Mouse (Mus musculus): Measurements from ENCODE around the gene Sfmbt1. TPM values are rescaled to one million over a fixed set of nuclear protein-coding genes. Genes with fewer than 3 reads are reported as not detected.

The Sfmbt1 gene
- polyA plus RNA-seq, 1 experiment from 2014 or later = 11.5 TPM

DNA sequence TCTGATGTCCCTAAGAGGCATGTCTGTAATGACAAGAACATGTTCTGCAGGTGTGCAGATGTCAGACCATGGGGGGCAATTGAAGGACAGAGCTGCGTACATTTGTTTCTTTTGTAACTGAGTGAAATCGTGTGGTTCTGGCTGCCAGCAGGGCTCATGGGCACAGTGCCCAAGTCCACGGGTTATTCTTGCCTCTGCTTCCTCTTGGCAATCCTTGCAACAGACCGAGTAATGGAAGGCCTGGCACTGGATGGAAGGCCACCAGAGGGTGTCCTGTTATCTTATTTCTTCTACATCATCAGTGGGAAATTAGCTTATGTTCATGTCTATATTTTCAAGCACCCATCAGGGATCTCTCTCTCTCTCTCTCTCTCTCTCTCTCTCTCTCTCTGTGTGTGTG is 19.0 kb upstream of the Sfmbt1 start:
- no peaks in the 10 kb centered on the region for H3K27me3 ChIP-seq (replicated peaks)
- no peak overlapping the region for H3K27ac ChIP-seq (ENCODE audit: poor library complexity, severe bottlenecking)
- peaks cover 10% of the 10 kb centered on the region for H3K36me3 ChIP-seq
- WGBS = 62% methylated on average over 4 of the region's 4 CpGs
- H3K9me3 ChIP-seq (replicated peaks) = no peaks in the 10 kb centered on the region
- H3K4me2 ChIP-seq = no peak overlapping the region
- no peak overlapping the region for H3K9ac ChIP-seq
- ATAC-seq (ENCODE audit: insufficient number of reproducible peaks, low FRiP score) = no peak
- H3K4me1 ChIP-seq (replicated peaks) = 0 out of 2 replicates have a peak, but pooled peaks cover 3% of the 10 kb centered on the region
- H3K4me3 ChIP-seq = no peak overlapping the region

DNA sequence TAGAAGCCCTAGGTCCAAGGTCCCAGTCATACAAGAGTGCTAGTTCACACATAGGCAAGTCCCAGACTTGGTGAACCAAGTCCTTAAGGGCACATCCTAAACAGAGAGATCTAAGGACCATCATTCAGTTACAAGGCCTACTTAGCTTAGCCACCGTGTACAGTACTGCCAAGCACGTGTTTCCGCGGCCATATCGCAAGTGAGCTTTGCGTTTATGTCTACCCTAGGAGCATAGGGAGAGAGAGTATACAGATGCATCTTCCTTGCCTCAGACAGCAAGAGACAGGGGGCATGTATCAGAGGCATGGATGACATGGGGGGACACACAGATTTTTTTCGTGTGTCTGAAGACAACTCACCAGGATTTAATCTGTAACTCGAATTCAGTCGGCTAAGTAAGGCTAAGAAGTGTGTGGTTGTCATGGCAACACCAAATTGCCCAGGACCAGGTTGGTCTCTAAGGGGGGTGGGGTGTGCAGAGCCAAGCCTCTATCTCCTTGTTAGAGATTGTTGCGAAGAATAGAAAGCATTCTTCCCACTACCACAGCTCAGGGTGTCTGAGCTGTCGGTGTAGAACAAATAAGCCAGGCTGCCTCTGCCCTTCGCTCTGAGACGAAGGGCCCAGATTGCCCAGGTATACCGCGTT is 17.1 kb upstream of the Sfmbt1 start:
- H3K27me3 ChIP-seq (replicated peaks) = no peaks in the 10 kb centered on the region
- 0 out of 2 replicates have a peak, but pooled peaks cover 3% of the 10 kb centered on the region for H3K4me1 ChIP-seq (replicated peaks)
- H3K9me3 ChIP-seq (replicated peaks) = no peaks in the 10 kb centered on the region
- ATAC-seq (ENCODE audit: insufficient number of reproducible peaks, low FRiP score) = no peak
- WGBS = 76% methylated on average over 15 of the region's 15 CpGs
- no peak overlapping the region for H3K4me3 ChIP-seq
- H3K27ac ChIP-seq (ENCODE audit: poor library complexity, severe bottlenecking) = no peak overlapping the region
- no peak overlapping the region for H3K9ac ChIP-seq
- H3K4me2 ChIP-seq = no peak overlapping the region
- H3K36me3 ChIP-seq = no peaks in the 10 kb centered on the region

DNA sequence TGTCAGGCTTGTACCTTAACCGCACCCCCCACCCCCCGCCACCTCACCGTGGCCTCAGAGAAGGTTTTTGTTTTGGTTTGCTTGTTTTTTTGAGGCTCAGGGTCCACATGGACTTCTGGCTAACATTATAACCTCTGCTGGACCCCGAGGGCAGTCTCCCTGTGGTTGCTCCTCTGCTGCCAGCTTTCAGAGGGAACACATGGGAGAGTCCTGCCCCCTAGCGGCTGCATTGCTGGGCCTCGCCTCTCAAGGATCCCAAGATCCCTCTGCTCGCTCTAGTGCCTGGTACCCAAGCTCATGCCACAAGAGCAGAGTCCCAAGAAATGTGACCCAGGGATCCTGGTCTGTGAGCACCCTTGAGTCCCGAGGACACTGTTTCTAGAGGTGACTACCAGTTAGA is 15.0 kb upstream of the Sfmbt1 start:
- 37% methylated on average over 8 of the region's 8 CpGs for WGBS
- H3K9ac ChIP-seq = no peak overlapping the region
- 0 out of 2 replicates have a peak, but pooled peaks cover 3% of the 10 kb centered on the region for H3K4me1 ChIP-seq (replicated peaks)
- no peak for ATAC-seq (ENCODE audit: insufficient number of reproducible peaks, low FRiP score)
- no peaks in the 10 kb centered on the region for H3K27me3 ChIP-seq (replicated peaks)
- no peaks in the 10 kb centered on the region for H3K36me3 ChIP-seq
- H3K4me3 ChIP-seq = no peak overlapping the region
- H3K4me2 ChIP-seq = no peak overlapping the region
- H3K9me3 ChIP-seq (replicated peaks) = no peaks in the 10 kb centered on the region
- H3K27ac ChIP-seq (ENCODE audit: poor library complexity, severe bottlenecking) = no peak overlapping the region

GRCm38 (mm10) chr14:30702512-30702911 is 12.1 kb upstream of the Sfmbt1 start:
- Histone ChIP-seq H3K9ac (no peak overlapping the region), H3K4me2 (no peak overlapping the region), H3K4me1 (replicated peaks) (no peaks in the 10 kb centered on the region), H3K27me3 (replicated peaks) (0 out of 2 replicates have a peak, but pooled peaks cover 5% of the 10 kb centered on the region), H3K4me3 (no peak overlapping the region), H3K9me3 (replicated peaks) (no peaks in the 10 kb centered on the region), H3K36me3 (no peaks in the 10 kb centered on the region), H3K27ac (ENCODE audit: poor library complexity, severe bottlenecking) (no peak overlapping the region)
- WGBS = 59% methylated on average over 5 of the region's 5 CpGs
- no peak for ATAC-seq (ENCODE audit: insufficient number of reproducible peaks, low FRiP score)

- H3K4me1 ChIP-seq (replicated peaks) = no peaks in the 10 kb centered on the region
- no peaks in the 10 kb centered on the region for H3K9me3 ChIP-seq (replicated peaks)
- no peak for ATAC-seq (ENCODE audit: insufficient number of reproducible peaks, low FRiP score)
- H3K36me3 ChIP-seq = no peaks in the 10 kb centered on the region
- H3K4me3 ChIP-seq = no peak overlapping the region
- WGBS = 73% methylated on average over 5 of the region's 5 CpGs
- no peak overlapping the region for H3K9ac ChIP-seq
- H3K27ac ChIP-seq (ENCODE audit: poor library complexity, severe bottlenecking) = no peak overlapping the region
- H3K4me2 ChIP-seq = no peak overlapping the region
- 0 out of 2 replicates have a peak, but pooled peaks cover 5% of the 10 kb centered on the region for H3K27me3 ChIP-seq (replicated peaks)
Measured at GRCm38 (mm10) chr14:30703079-30703478, 11.6 kb upstream of the Sfmbt1 start.

- no peaks in the 10 kb centered on the region for H3K36me3 ChIP-seq
- H3K9me3 ChIP-seq (replicated peaks) = no peaks in the 10 kb centered on the region
- H3K4me2 ChIP-seq = no peak overlapping the region
- H3K9ac ChIP-seq = no peak overlapping the region
- no peaks in the 10 kb centered on the region for H3K4me1 ChIP-seq (replicated peaks)
- H3K27ac ChIP-seq (ENCODE audit: poor library complexity, severe bottlenecking) = no peak overlapping the region
- no peak overlapping the region for H3K4me3 ChIP-seq
- WGBS = 66% methylated on average over 8 of the region's 8 CpGs
- no peak for ATAC-seq (ENCODE audit: insufficient number of reproducible peaks, low FRiP score)
- 0 out of 2 replicates have a peak, but pooled peaks cover 5% of the 10 kb centered on the region for H3K27me3 ChIP-seq (replicated peaks)
Measured at GRCm38 (mm10) chr14:30704098-30704855, 10.4 kb upstream of the Sfmbt1 start.

- Histone ChIP-seq H3K27ac (ENCODE audit: poor library complexity, severe bottlenecking) (no peak overlapping the region), H3K9ac (no peak overlapping the region), H3K4me1 (replicated peaks) (peaks cover under 1% of the 10 kb centered on the region; the same call in 1 of the 2 replicates), H3K4me2 (no peak overlapping the region), H3K9me3 (replicated peaks) (no peaks in the 10 kb centered on the region), H3K27me3 (replicated peaks) (peaks cover 10% of the 10 kb centered on the region), H3K36me3 (no peaks in the 10 kb centered on the region), H3K4me3 (no peak overlapping the region)
- 86% methylated on average over 2 of the region's 2 CpGs for WGBS
- ATAC-seq (ENCODE audit: insufficient number of reproducible peaks, low FRiP score) = no peak
Measured at GRCm38 (mm10) chr14:30711892-30712291, 2.8 kb upstream of the Sfmbt1 start.

- Histone ChIP-seq H3K9ac (no peak overlapping the region), H3K4me3 (no peak overlapping the region), H3K27ac (ENCODE audit: poor library complexity, severe bottlenecking) (no peak overlapping the region), H3K9me3 (replicated peaks) (no peaks in the 10 kb centered on the region), H3K36me3 (no peaks in the 10 kb centered on the region), H3K4me2 (no peak overlapping the region), H3K27me3 (replicated peaks) (peaks cover 10% of the 10 kb centered on the region), H3K4me1 (replicated peaks) (peaks cover 3% of the 10 kb centered on the region; the same call in 1 of the 2 replicates)
- ATAC-seq (ENCODE audit: insufficient number of reproducible peaks, low FRiP score) = no peak
- 78% methylated on average over 1 of the region's 1 CpGs for WGBS
Measured at GRCm38 (mm10) chr14:30713769-30714168, 880 bp upstream of the Sfmbt1 start.

DNA sequence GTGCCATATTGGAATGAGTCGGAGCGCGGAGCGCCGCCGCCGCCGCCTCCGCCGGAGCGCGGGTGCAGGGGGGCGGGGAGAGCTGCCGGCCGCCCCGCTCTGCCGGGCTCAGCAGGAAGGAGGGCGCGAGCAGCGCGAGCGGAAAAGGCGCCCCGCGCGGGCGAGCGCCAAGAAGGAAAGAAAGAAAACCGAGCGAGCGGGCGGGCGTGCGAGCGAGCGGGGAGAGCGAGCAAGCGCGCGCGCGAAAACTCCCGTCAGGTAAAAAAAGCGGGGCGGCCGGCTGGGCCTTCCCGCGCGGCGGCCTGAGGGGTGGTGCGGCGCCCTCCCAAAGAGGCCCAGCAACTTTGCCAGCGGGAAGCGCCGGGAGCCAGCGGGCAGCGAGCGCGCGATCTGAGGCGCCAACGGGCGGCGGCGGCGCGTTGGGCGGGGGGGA is 985 bp downstream of the Sfmbt1 start:
- WGBS = 3% methylated on average over 68 of the region's 68 CpGs
- peaks cover 10% of the 10 kb centered on the region for H3K27me3 ChIP-seq (replicated peaks)
- ATAC-seq (ENCODE audit: insufficient number of reproducible peaks, low FRiP score) = peak; percentile 83
- H3K4me3 ChIP-seq = peak overlapping the region; percentile 81
- no peaks in the 10 kb centered on the region for H3K36me3 ChIP-seq
- H3K27ac ChIP-seq (ENCODE audit: poor library complexity, severe bottlenecking) = peak overlapping the region; percentile 76
- H3K9me3 ChIP-seq (replicated peaks) = no peaks in the 10 kb centered on the region
- peaks cover 3% of the 10 kb centered on the region; the same call in 1 of the 2 replicates for H3K4me1 ChIP-seq (replicated peaks)
- peak overlapping the region; percentile 87 for H3K9ac ChIP-seq
- peak overlapping the region; percentile 95 for H3K4me2 ChIP-seq

GRCm38 (mm10) chr14:30716051-30716952 is 1.7 kb downstream of the Sfmbt1 start:
- ATAC-seq (ENCODE audit: insufficient number of reproducible peaks, low FRiP score) = peak; percentile 62
- peak overlapping the region; percentile 81 for H3K4me3 ChIP-seq
- peak overlapping the region; percentile 87 for H3K9ac ChIP-seq
- peak overlapping the region; percentile 76 for H3K27ac ChIP-seq (ENCODE audit: poor library complexity, severe bottlenecking)
- peaks cover 10% of the 10 kb centered on the region for H3K27me3 ChIP-seq (replicated peaks)
- H3K4me2 ChIP-seq = peak overlapping the region; percentile 95
- no peaks in the 10 kb centered on the region for H3K9me3 ChIP-seq (replicated peaks)
- no peaks in the 10 kb centered on the region for H3K36me3 ChIP-seq
- under 1% methylated on average over 69 of the region's 106 CpGs for WGBS
- peaks cover 3% of the 10 kb centered on the region; the same call in 1 of the 2 replicates for H3K4me1 ChIP-seq (replicated peaks)

DNA sequence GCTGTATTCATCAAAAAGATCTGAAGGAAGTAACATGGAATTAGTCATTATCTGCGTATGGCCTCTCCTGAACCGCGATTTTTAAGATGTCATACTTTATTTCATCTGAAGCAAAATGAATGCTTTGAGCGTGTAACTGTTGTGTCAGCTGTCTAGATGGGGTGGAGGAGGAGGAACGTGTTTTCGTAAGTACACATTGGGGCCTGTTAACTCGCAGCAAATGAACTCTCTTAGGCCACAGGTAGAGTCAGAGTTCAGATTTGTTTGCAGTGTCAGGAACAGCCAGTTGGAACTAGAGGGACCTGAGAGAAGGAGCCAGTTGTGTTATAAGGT is 2.3 kb downstream of the Sfmbt1 start:
- no peak for ATAC-seq (ENCODE audit: insufficient number of reproducible peaks, low FRiP score)
- Histone ChIP-seq H3K9me3 (replicated peaks) (no peaks in the 10 kb centered on the region), H3K4me1 (replicated peaks) (peaks cover 3% of the 10 kb centered on the region; the same call in 1 of the 2 replicates), H3K4me3 (peak overlapping the region; percentile 81), H3K36me3 (no peaks in the 10 kb centered on the region), H3K4me2 (peak overlapping the region; percentile 95), H3K27me3 (replicated peaks) (peaks cover 10% of the 10 kb centered on the region), H3K27ac (ENCODE audit: poor library complexity, severe bottlenecking) (no peak overlapping the region), H3K9ac (peak overlapping the region; percentile 87)
- 8% methylated on average over 7 of the region's 7 CpGs for WGBS
